Mouse (Mus musculus) lung, postnatal 14 days (tissue): Measurements from ENCODE around the gene Magea4.

Source experiments
- DNase-seq: peaks from one replicate; pipeline ENCODE4 v3.0.0; 2021

The Magea4 gene

GRCm38 (mm10) chrX:72221717-72222116 is at the start of gene Magea4:
Gene Magea4 (plus strand): TSS chrX:72222017.
- no peak for DNase-seq

- no peak for DNase-seq
Observed at GRCm38 (mm10) chrX:72202944-72203554, 18.8 kb upstream of the Magea4 start.

DNA sequence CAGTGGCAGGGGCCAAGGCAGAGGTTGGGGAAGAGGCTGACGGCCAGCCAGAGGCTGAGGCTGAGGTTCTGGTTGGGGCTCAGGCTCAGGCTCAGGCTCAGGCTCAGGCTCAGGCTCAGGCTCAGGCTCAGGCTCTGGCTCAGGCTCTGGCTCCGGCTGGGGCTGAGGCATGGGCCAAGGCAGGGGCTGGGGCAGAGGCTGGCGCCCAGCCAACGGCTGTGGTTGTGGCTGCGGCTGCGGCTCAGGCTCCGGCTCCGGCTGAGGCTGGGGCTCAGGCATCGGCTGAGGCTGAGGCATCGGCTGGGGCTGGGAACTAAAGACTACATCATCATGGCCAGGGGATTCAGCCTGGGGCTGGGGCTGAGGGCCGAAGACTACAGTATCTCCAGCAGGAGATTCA is 48.8 kb downstream of the Magea4 start:
- DNase-seq, result no peak
